Comparison of ENCODE assay signal across 19 mouse cellular contexts in genomic region chr6:83478217-83478616, GRCm38 (mm10). TPM values are rescaled to one million over a fixed set of nuclear protein-coding genes. Genes with fewer than 3 reads are reported as not detected.
DNase-seq lines count a peak whose midpoint lies in the region; ATAC-seq and TF ChIP-seq lines count a peak whose summit lies in the region.
"Had no signal": no experiment of that assay in that cellular context is flagged by ENCODE, and none has a peak within 500 bp of the region (broad histone marks: within the 10 kb centered on the region; RNA-seq: fewer than 3 reads in every experiment).

No protein-coding gene starts in this region.

- H3K36me3 ChIP-seq in hindbrain, postnatal 0 days (ENCODE audit: insufficient read depth, low read length): peaks cover 11% of the 10 kb centered on the region
- peaks cover 48% of the 10 kb centered on the region for H3K36me3 ChIP-seq in hindbrain, embryonic 12.5 days
- peaks cover 48% of the 10 kb centered on the region for H3K36me3 ChIP-seq in midbrain, embryonic 14.5 days (ENCODE audit: control insufficient read depth, insufficient read depth, low read length)
- peaks cover 55% of the 10 kb centered on the region for H3K36me3 ChIP-seq in midbrain, embryonic 10.5 days

- H3K9me3 ChIP-seq in hindbrain, postnatal 0 days (ENCODE audit: low read length): no peaks in the 10 kb centered on the region
- no peaks in the 10 kb centered on the region for H3K9me3 ChIP-seq in hindbrain, embryonic 12.5 days (replicated peaks)
- H3K9me3 ChIP-seq in midbrain, embryonic 14.5 days (ENCODE audit: control insufficient read depth, low read length): no peaks in the 10 kb centered on the region
- H3K9me3 ChIP-seq in midbrain, embryonic 10.5 days (replicated peaks): no peaks in the 10 kb centered on the region
- H3K9me3 ChIP-seq: forebrain, embryonic 13.5 days; intestine, embryonic 15.5 days; limb, embryonic 13.5 days; midbrain, embryonic 12.5 days; neural tube, embryonic 12.5 days had no signal

- peak; percentile 34 for DNase-seq in hindbrain, postnatal 0 days (ENCODE audit: low spot score)
- DNase-seq in midbrain, embryonic 14.5 days: peak; percentile 25
- DNase-seq in midbrain, embryonic 10.5 days (ENCODE audit: low spot score): no peak
- peak; percentile 42 for DNase-seq in ES-CJ7 (ENCODE audit: low read depth, low spot score)
- peak; percentile 59 for DNase-seq in naive thymus-derived CD4-positive, alpha-beta T cell, adult 2 months (ENCODE audit: low read depth)
- DNase-seq in frontal cortex, postnatal 25 days (ENCODE audit: low spot score in 2 of 2): no peak
- DNase-seq: adrenal gland, postnatal 36 days; cerebellum, postnatal 36 days; kidney, postnatal 4 days; lung, postnatal 10 days; thymus, adult 2 months had no signal

- peak; percentile 42 for TF ChIP-seq CTCF in hindbrain, postnatal 0 days (IDR thresholded peaks at IDR 0.05; ENCODE audit: low read depth)

- WGBS in hindbrain, postnatal 0 days: 72% methylated on average over 4 of the region's 4 CpGs
- WGBS in hindbrain, embryonic 12.5 days: 68% methylated on average over 4 of the region's 4 CpGs
- 77% methylated on average over 4 of the region's 4 CpGs for WGBS in midbrain, embryonic 14.5 days
- WGBS in midbrain, embryonic 10.5 days: 65% methylated on average over 4 of the region's 4 CpGs

- H3K4me1 ChIP-seq in hindbrain, postnatal 0 days (ENCODE audit: insufficient read depth, low read length): no peaks in the 10 kb centered on the region
- 0 out of 2 replicates have a peak, but pooled peaks cover 5% of the 10 kb centered on the region for H3K4me1 ChIP-seq in hindbrain, embryonic 12.5 days
- no peaks in the 10 kb centered on the region for H3K4me1 ChIP-seq in midbrain, embryonic 14.5 days (ENCODE audit: control insufficient read depth, insufficient read depth, low read length)
- 0 out of 2 replicates have a peak, but pooled peaks cover 4% of the 10 kb centered on the region for H3K4me1 ChIP-seq in midbrain, embryonic 10.5 days
- H3K4me1 ChIP-seq: forebrain, embryonic 13.5 days; limb, embryonic 13.5 days; midbrain, embryonic 12.5 days; neural tube, embryonic 12.5 days had no signal

- no peak overlapping the region for H3K9ac ChIP-seq in hindbrain, postnatal 0 days (replicated peaks; ENCODE audit: low read length)
- no peak overlapping the region for H3K9ac ChIP-seq in hindbrain, embryonic 12.5 days
- H3K9ac ChIP-seq in midbrain, embryonic 14.5 days (replicated peaks; ENCODE audit: low read length): no peak overlapping the region
- H3K9ac ChIP-seq: forebrain, embryonic 13.5 days; intestine, embryonic 15.5 days; limb, embryonic 13.5 days; midbrain, embryonic 12.5 days; neural tube, embryonic 12.5 days had no signal

- H3K27ac ChIP-seq in hindbrain, postnatal 0 days: no peak overlapping the region
- no peak overlapping the region for H3K27ac ChIP-seq in hindbrain, embryonic 12.5 days
- no peak overlapping the region for H3K27ac ChIP-seq in midbrain, embryonic 14.5 days (replicated peaks; ENCODE audit: low read depth, low read length)
- H3K27ac ChIP-seq in midbrain, embryonic 10.5 days (replicated peaks): no peak overlapping the region
- H3K27ac ChIP-seq: forebrain, embryonic 13.5 days; intestine, embryonic 15.5 days; limb, embryonic 13.5 days; midbrain, embryonic 12.5 days; neural tube, embryonic 12.5 days had no signal

- H3K4me2 ChIP-seq in hindbrain, postnatal 0 days (ENCODE audit: low read depth, low read length): no peak overlapping the region
- no peak overlapping the region for H3K4me2 ChIP-seq in hindbrain, embryonic 12.5 days (replicated peaks)
- H3K4me2 ChIP-seq in midbrain, embryonic 14.5 days (ENCODE audit: low read length): no peak overlapping the region
- H3K4me2 ChIP-seq: forebrain, embryonic 13.5 days; heart, embryonic 11.5 days; intestine, embryonic 15.5 days; limb, embryonic 13.5 days; midbrain, embryonic 12.5 days; neural tube, embryonic 12.5 days had no signal

- no peak for ATAC-seq in hindbrain, postnatal 0 days
- no peak for ATAC-seq in hindbrain, embryonic 12.5 days (ENCODE audit: low FRiP score)
- ATAC-seq in midbrain, embryonic 14.5 days (ENCODE audit: low FRiP score, low TSS enrichment): no peak
- ATAC-seq: forebrain, embryonic 13.5 days; intestine, embryonic 15.5 days had no signal

- no peak overlapping the region for H3K4me3 ChIP-seq in hindbrain, postnatal 0 days (ENCODE audit: low read length)
- no peak overlapping the region for H3K4me3 ChIP-seq in hindbrain, embryonic 12.5 days
- no peak overlapping the region for H3K4me3 ChIP-seq in midbrain, embryonic 14.5 days (replicated peaks; ENCODE audit: low read depth, low read length)
- no peak overlapping the region for H3K4me3 ChIP-seq in midbrain, embryonic 10.5 days
- H3K4me3 ChIP-seq: forebrain, embryonic 13.5 days; intestine, embryonic 15.5 days; limb, embryonic 13.5 days; midbrain, embryonic 12.5 days; neural tube, embryonic 12.5 days had no signal

- no peaks in the 10 kb centered on the region for H3K27me3 ChIP-seq in hindbrain, postnatal 0 days (ENCODE audit: insufficient read depth, low read length)
- 0 out of 2 replicates have a peak, but pooled peaks cover 2% of the 10 kb centered on the region for H3K27me3 ChIP-seq in hindbrain, embryonic 12.5 days
- no peaks in the 10 kb centered on the region for H3K27me3 ChIP-seq in midbrain, embryonic 14.5 days (ENCODE audit: control insufficient read depth, insufficient read depth, low read length)
- no peaks in the 10 kb centered on the region for H3K27me3 ChIP-seq in midbrain, embryonic 10.5 days (ENCODE audit: low read depth, poor library complexity, severe bottlenecking)
- H3K27me3 ChIP-seq: forebrain, embryonic 13.5 days; intestine, embryonic 15.5 days; limb, embryonic 13.5 days; midbrain, embryonic 12.5 days; neural tube, embryonic 12.5 days had no signal

RNA-seq across cellular contexts. Expression of gene Tet3, which starts 19.3 kb away (rescaled TPM):
- 30.8 and 34.8 TPM in 2 replicates for total RNA-seq in hindbrain, postnatal 0 days (2014; rRNA removed)
- polyA plus RNA-seq in hindbrain, postnatal 0 days (2015; fragmentation: Nextera tagmentation; extraction: Ambion mirVana): 38.0 and 41.9 TPM in 2 replicates
- polyA plus RNA-seq in hindbrain, embryonic 12.5 days (2016; fragmentation: Nextera tagmentation; extraction: Ambion mirVana): 63.3 and 63.9 TPM in 2 replicates
- polyA plus RNA-seq in midbrain, embryonic 14.5 days (2014; fragmentation: Nextera tagmentation; extraction: Ambion mirVana): 50.0 and 56.0 TPM in 2 replicates
- 45.1 and 51.0 TPM in 2 replicates for polyA plus RNA-seq in midbrain, embryonic 10.5 days (2016; fragmentation: Nextera tagmentation; extraction: Ambion mirVana)

RNA-seq across cellular contexts. Expression of gene Dguok, which starts 28.6 kb away (rescaled TPM):
- total RNA-seq in hindbrain, postnatal 0 days (2014; rRNA removed): 31.8 and 52.5 TPM in 2 replicates
- 51.1 and 52.0 TPM in 2 replicates for polyA plus RNA-seq in hindbrain, postnatal 0 days (2015; fragmentation: Nextera tagmentation; extraction: Ambion mirVana)
- 64.3 and 64.5 TPM in 2 replicates for polyA plus RNA-seq in hindbrain, embryonic 12.5 days (2016; fragmentation: Nextera tagmentation; extraction: Ambion mirVana)
- 66.6 and 68.5 TPM in 2 replicates for polyA plus RNA-seq in midbrain, embryonic 14.5 days (2014; fragmentation: Nextera tagmentation; extraction: Ambion mirVana)
- polyA plus RNA-seq in midbrain, embryonic 10.5 days (2016; fragmentation: Nextera tagmentation; extraction: Ambion mirVana): 60.3 and 61.7 TPM in 2 replicates

RNA-seq across cellular contexts. Expression of gene Actg2, which starts 57.8 kb away (rescaled TPM):
- 0.36 and 2.1 TPM in 2 replicates for total RNA-seq in hindbrain, postnatal 0 days (2014; rRNA removed)
- 0.78 and 1.7 TPM in 2 replicates for polyA plus RNA-seq in hindbrain, postnatal 0 days (2015; fragmentation: Nextera tagmentation; extraction: Ambion mirVana)
- 2.5 and 3.9 TPM in 2 replicates for polyA plus RNA-seq in hindbrain, embryonic 12.5 days (2016; fragmentation: Nextera tagmentation; extraction: Ambion mirVana)
- polyA plus RNA-seq in midbrain, embryonic 14.5 days (2014; fragmentation: Nextera tagmentation; extraction: Ambion mirVana): 2.3 TPM in 1 of 2 replicates, not detected in the other
- polyA plus RNA-seq in midbrain, embryonic 10.5 days (2016; fragmentation: Nextera tagmentation; extraction: Ambion mirVana): 0.49 and 1.9 TPM in 2 replicates
- total RNA-seq: hematopoietic stem cell, adult 5-6 weeks had no signal

Comparison
In these comparisons a context has a peak if more than half of its experiments do, and no peak if none do; other contexts are left out.
1. DNase-seq: peak in hindbrain, postnatal 0 days (single experiment), midbrain, embryonic 14.5 days (single experiment), ES-CJ7 (single experiment) and naive thymus-derived CD4-positive, alpha-beta T cell, adult 2 months (single experiment); none in midbrain, embryonic 10.5 days (single experiment) and frontal cortex, postnatal 25 days (0 of 2).